Mouse (Mus musculus): ENCODE measurements around the gene Tnks1bp1. TPM values are rescaled to one million over a fixed set of nuclear protein-coding genes. Genes with fewer than 3 reads are reported as not detected.
A peak's percentile ranks its signal among the peaks of the same experiment; 100 is the strongest.

The Tnks1bp1 gene
- polyA plus RNA-seq, 1 experiment from 2014 or later = 25.3 TPM

GRCm38 (mm10) chr2:85103201-85103600 lies 55.4 kb downstream of the Tnks1bp1 start:
- 76% methylated on average over 8 of the region's 8 CpGs for WGBS
- Histone ChIP-seq H3K27me3 (replicated peaks) (no peaks in the 10 kb centered on the region), H3K9me3 (0 out of 2 replicates have a peak, but pooled peaks cover 5% of the 10 kb centered on the region), H3K4me1 (no peaks in the 10 kb centered on the region), H3K27ac (no peak overlapping the region), H3K36me3 (replicated peaks) (no peaks in the 10 kb centered on the region), H3K9ac (no peak overlapping the region), H3K4me3 (no peak overlapping the region), H3K4me2 (no peak overlapping the region)
- ATAC-seq (replicated peaks) = no peak; the same call in 1 of the 2 replicates

GRCm38 (mm10) chr2:85105426-85106013 lies 57.7 kb downstream of the Tnks1bp1 start:
- 87% methylated on average over 11 of the region's 11 CpGs for WGBS
- no peak overlapping the region for H3K27ac ChIP-seq
- no peaks in the 10 kb centered on the region for H3K4me1 ChIP-seq
- no peak overlapping the region for H3K4me2 ChIP-seq
- ATAC-seq (replicated peaks) = no peak
- H3K27me3 ChIP-seq (replicated peaks) = no peaks in the 10 kb centered on the region
- no peak overlapping the region for H3K9ac ChIP-seq
- no peaks in the 10 kb centered on the region for H3K36me3 ChIP-seq (replicated peaks)
- H3K9me3 ChIP-seq = 0 out of 2 replicates have a peak, but pooled peaks cover 5% of the 10 kb centered on the region
- no peak overlapping the region for H3K4me3 ChIP-seq

GRCm38 (mm10) chr2:85106068-85106790 lies 58.4 kb downstream of the Tnks1bp1 start:
- Histone ChIP-seq H3K27ac (no peak overlapping the region), H3K4me2 (no peak overlapping the region), H3K27me3 (replicated peaks) (no peaks in the 10 kb centered on the region), H3K9ac (no peak overlapping the region), H3K4me1 (no peaks in the 10 kb centered on the region), H3K36me3 (replicated peaks) (no peaks in the 10 kb centered on the region), H3K9me3 (0 out of 2 replicates have a peak, but pooled peaks cover under 1% of the 10 kb centered on the region), H3K4me3 (no peak overlapping the region)
- WGBS = 78% methylated on average over 7 of the region's 7 CpGs
- no peak for ATAC-seq (replicated peaks)

- 78% methylated on average over 4 of the region's 4 CpGs for WGBS
Measured at GRCm38 (mm10) chr2:85106941-85107340, 59.1 kb downstream of the Tnks1bp1 start.

GRCm38 (mm10) chr2:85110288-85110875 lies 62.6 kb downstream of the Tnks1bp1 start:
- Histone ChIP-seq H3K27me3 (replicated peaks) (no peaks in the 10 kb centered on the region), H3K4me2 (no peak overlapping the region), H3K4me3 (no peak overlapping the region), H3K4me1 (no peaks in the 10 kb centered on the region), H3K27ac (no peak overlapping the region), H3K36me3 (replicated peaks) (no peaks in the 10 kb centered on the region), H3K9ac (no peak overlapping the region), H3K9me3 (no peaks in the 10 kb centered on the region)
- 78% methylated on average over 9 of the region's 9 CpGs for WGBS
- ATAC-seq (replicated peaks) = 0 out of 2 replicates have a peak, but pooled peaks have one; percentile 62

More at GRCm38 (mm10) chr2:85106941-85107340, 59.1 kb downstream of the Tnks1bp1 start:
- H3K9ac ChIP-seq = no peak overlapping the region
- no peaks in the 10 kb centered on the region for H3K4me1 ChIP-seq
- ATAC-seq (replicated peaks) = no peak
- H3K27ac ChIP-seq = no peak overlapping the region
- H3K9me3 ChIP-seq = no peaks in the 10 kb centered on the region
- no peaks in the 10 kb centered on the region for H3K36me3 ChIP-seq (replicated peaks)
- H3K4me2 ChIP-seq = no peak overlapping the region
- H3K27me3 ChIP-seq (replicated peaks) = no peaks in the 10 kb centered on the region
- no peak overlapping the region for H3K4me3 ChIP-seq

Other genes starting within 250 kb of the Tnks1bp1 start
- 21.6 and 25.7 TPM in 2 replicates for gene Ube2l6, start 249.2 kb upstream of the Tnks1bp1 start, polyA plus RNA-seq (2015; fragmentation: Nextera tagmentation; extraction: Ambion mirVana)
- gene Smtnl1, start 225.4 kb upstream of the Tnks1bp1 start, polyA plus RNA-seq (2015; fragmentation: Nextera tagmentation; extraction: Ambion mirVana) = not detected in 2 replicates
- 70.1 and 82.8 TPM in 2 replicates for gene Timm10, start 221.0 kb upstream of the Tnks1bp1 start, polyA plus RNA-seq (2015; fragmentation: Nextera tagmentation; extraction: Ambion mirVana)
- 1.2 and 1.9 TPM in 2 replicates for gene Slc43a1, start 209.2 kb upstream of the Tnks1bp1 start, polyA plus RNA-seq (2015; fragmentation: Nextera tagmentation; extraction: Ambion mirVana)
- gene Rtn4rl2, start 161.3 kb upstream of the Tnks1bp1 start, polyA plus RNA-seq (2015; fragmentation: Nextera tagmentation; extraction: Ambion mirVana) = 4.9 and 6.0 TPM in 2 replicates
- gene Slc43a3, start 111.4 kb upstream of the Tnks1bp1 start, polyA plus RNA-seq (2015; fragmentation: Nextera tagmentation; extraction: Ambion mirVana) = 3.8 and 5.6 TPM in 2 replicates
- gene Prg2, start 67.6 kb upstream of the Tnks1bp1 start, polyA plus RNA-seq (2015; fragmentation: Nextera tagmentation; extraction: Ambion mirVana) = 0.35 and 0.42 TPM in 2 replicates
- gene Prg3, start 59.8 kb upstream of the Tnks1bp1 start, polyA plus RNA-seq (2015; fragmentation: Nextera tagmentation; extraction: Ambion mirVana) = not detected in 2 replicates
- gene Ssrp1, start 10.8 kb upstream of the Tnks1bp1 start, polyA plus RNA-seq (2015; fragmentation: Nextera tagmentation; extraction: Ambion mirVana) = 180 and 191 TPM in 2 replicates
- 2.2 and 2.9 TPM in 2 replicates for gene P2rx3, start 10.6 kb upstream of the Tnks1bp1 start, polyA plus RNA-seq (2015; fragmentation: Nextera tagmentation; extraction: Ambion mirVana)
- gene Aplnr, start 88.2 kb downstream of the Tnks1bp1 start, polyA plus RNA-seq (2015; fragmentation: Nextera tagmentation; extraction: Ambion mirVana) = 30.6 TPM in 2 replicates
- gene Lrrc55, start 149.2 kb downstream of the Tnks1bp1 start, polyA plus RNA-seq (2015; fragmentation: Nextera tagmentation; extraction: Ambion mirVana) = 14.5 and 15.0 TPM in 2 replicates

Data from midbrain, embryonic 15.5 days (tissue).